8 mouse cellular contexts compared by ENCODE assay signal in genomic region chr8:123717516-123718490, GRCm38 (mm10).
A peak's percentile ranks its signal among the peaks of the same experiment; 100 is the strongest.
DNase-seq lines count a peak whose midpoint lies in the region; ATAC-seq lines count a peak whose summit lies in the region.

No protein-coding gene starts in this region.

- intact Hi-C loops in gastrocnemius, postnatal 36 days (cut with DNase I): no loop called here

- H3K4me1 ChIP-seq in hindbrain, embryonic 12.5 days: peaks cover 31% of the 10 kb centered on the region
- peaks cover 5% of the 10 kb centered on the region; the same call in 1 of the 2 replicates for H3K4me1 ChIP-seq in hindbrain, embryonic 14.5 days (replicated peaks; ENCODE audit: control insufficient read depth, insufficient read depth, low read length)
- H3K4me1 ChIP-seq in hindbrain, embryonic 13.5 days (replicated peaks): peaks cover 35% of the 10 kb centered on the region
- H3K4me1 ChIP-seq in liver, embryonic 13.5 days (replicated peaks): peaks cover 60% of the 10 kb centered on the region

- no peaks in the 10 kb centered on the region for H3K9me3 ChIP-seq in hindbrain, embryonic 12.5 days (replicated peaks)
- no peaks in the 10 kb centered on the region for H3K9me3 ChIP-seq in hindbrain, embryonic 14.5 days (ENCODE audit: control insufficient read depth, low read length)
- H3K9me3 ChIP-seq in hindbrain, embryonic 13.5 days: no peaks in the 10 kb centered on the region
- no peaks in the 10 kb centered on the region for H3K9me3 ChIP-seq in liver, embryonic 13.5 days (replicated peaks)

- H3K9ac ChIP-seq in hindbrain, embryonic 12.5 days: no peak overlapping the region
- H3K9ac ChIP-seq in hindbrain, embryonic 14.5 days: no peak overlapping the region
- no peak overlapping the region for H3K9ac ChIP-seq in hindbrain, embryonic 13.5 days
- H3K9ac ChIP-seq in liver, embryonic 13.5 days: no peak overlapping the region

- DNase-seq in hindbrain, embryonic 14.5 days (ENCODE audit: low spot score): no peak
- peak; percentile 84 to 85 for DNase-seq in adrenal gland, postnatal 36 days
- DNase-seq in liver, embryonic 13.5 days: no peak
- DNase-seq in frontal cortex, postnatal 25 days (ENCODE audit: low spot score in 2 of 2): no peak
- no peak for DNase-seq in gastrocnemius, postnatal 36 days
- DNase-seq in thymus, postnatal 10 days (ENCODE audit: low spot score in 2 of 2): no peak

- H3K36me3 ChIP-seq in hindbrain, embryonic 12.5 days: no peaks in the 10 kb centered on the region
- H3K36me3 ChIP-seq in hindbrain, embryonic 14.5 days (replicated peaks; ENCODE audit: control insufficient read depth, insufficient read depth): no peaks in the 10 kb centered on the region
- H3K36me3 ChIP-seq in hindbrain, embryonic 13.5 days: no peaks in the 10 kb centered on the region
- H3K36me3 ChIP-seq in liver, embryonic 13.5 days: no peaks in the 10 kb centered on the region

- WGBS in hindbrain, embryonic 12.5 days: 73% methylated on average over 14 of the region's 15 CpGs
- WGBS in hindbrain, embryonic 14.5 days: 75% methylated on average over 14 of the region's 15 CpGs
- 72% methylated on average over 15 of the region's 15 CpGs for WGBS in hindbrain, embryonic 13.5 days
- 69% methylated on average over 15 of the region's 15 CpGs for WGBS in liver, embryonic 13.5 days (ENCODE audit: insufficient replicate concordance)

- H3K4me3 ChIP-seq in hindbrain, embryonic 12.5 days: no peak overlapping the region
- H3K4me3 ChIP-seq in hindbrain, embryonic 14.5 days (replicated peaks; ENCODE audit: low read length): no peak overlapping the region
- H3K4me3 ChIP-seq in hindbrain, embryonic 13.5 days: no peak overlapping the region
- no peak overlapping the region for H3K4me3 ChIP-seq in liver, embryonic 13.5 days (replicated peaks)

- H3K4me2 ChIP-seq in hindbrain, embryonic 12.5 days (replicated peaks): no peak overlapping the region
- H3K4me2 ChIP-seq in hindbrain, embryonic 14.5 days (replicated peaks): no peak overlapping the region
- no peak overlapping the region for H3K4me2 ChIP-seq in hindbrain, embryonic 13.5 days
- H3K4me2 ChIP-seq in liver, embryonic 13.5 days: no peak overlapping the region

- no peak overlapping the region for H3K27ac ChIP-seq in hindbrain, embryonic 12.5 days
- no peak overlapping the region for H3K27ac ChIP-seq in hindbrain, embryonic 14.5 days
- no peak overlapping the region for H3K27ac ChIP-seq in hindbrain, embryonic 13.5 days
- peak overlapping the region; percentile 71 for H3K27ac ChIP-seq in liver, embryonic 13.5 days

- ATAC-seq in hindbrain, embryonic 12.5 days (ENCODE audit: low FRiP score): 0 out of 2 replicates have a peak, but pooled peaks have one; percentile 14
- ATAC-seq in hindbrain, embryonic 14.5 days (ENCODE audit: low FRiP score): no peak
- ATAC-seq in hindbrain, embryonic 13.5 days (ENCODE audit: low FRiP score): peak; percentile 34; the same call in 1 of the 2 replicates
- ATAC-seq in liver, embryonic 13.5 days (ENCODE audit: low read depth): peak; percentile 61

- H3K27me3 ChIP-seq in hindbrain, embryonic 12.5 days: 0 out of 2 replicates have a peak, but pooled peaks cover 4% of the 10 kb centered on the region
- no peaks in the 10 kb centered on the region for H3K27me3 ChIP-seq in hindbrain, embryonic 14.5 days (ENCODE audit: control insufficient read depth, insufficient read depth, low read length)
- H3K27me3 ChIP-seq in hindbrain, embryonic 13.5 days: no peaks in the 10 kb centered on the region
- 0 out of 2 replicates have a peak, but pooled peaks cover 11% of the 10 kb centered on the region for H3K27me3 ChIP-seq in liver, embryonic 13.5 days

Comparison
In these comparisons a context has a peak if more than half of its experiments do, and no peak if none do; other contexts are left out.
1. DNase-seq: peak in adrenal gland, postnatal 36 days (2 of 2); none in hindbrain, embryonic 14.5 days (single experiment), liver, embryonic 13.5 days (single experiment), frontal cortex, postnatal 25 days (0 of 2), gastrocnemius, postnatal 36 days (0 of 2) and thymus, postnatal 10 days (0 of 2).